Mouse (Mus musculus): Measurements from ENCODE around the gene Glrp1. TPM values are rescaled to one million over a fixed set of nuclear protein-coding genes. Genes with fewer than 3 reads are reported as not detected.

Gene Glrp1
- polyA plus RNA-seq, 1 experiment from 2014 or later: 0.23 TPM

GRCm38 (mm10) chr1:88480594-88480993 lies 29.3 kb downstream of the Glrp1 start:
- 91% methylated on average over 8 of the region's 8 CpGs for WGBS
- no peak overlapping the region for H3K4me2 ChIP-seq (ENCODE audit: low read length)
- no peak overlapping the region for H3K9ac ChIP-seq (ENCODE audit: low read length)
- no peak overlapping the region for H3K4me3 ChIP-seq (ENCODE audit: control insufficient read depth in 1 of 2, insufficient read depth in 1 of 2, low read depth in 1 of 2, low read length in 2 of 2)
- no peaks in the 10 kb centered on the region for H3K36me3 ChIP-seq (ENCODE audit: control insufficient read depth, insufficient read depth, low read length)
- no peaks in the 10 kb centered on the region for H3K27me3 ChIP-seq (ENCODE audit: control insufficient read depth, insufficient read depth, low read length)
- no peaks in the 10 kb centered on the region for H3K9me3 ChIP-seq (ENCODE audit: control insufficient read depth, low read length)
- no peak for ATAC-seq (ENCODE audit: insufficient number of reproducible peaks, insufficient read depth, low FRiP score, low read depth)
- no peak overlapping the region for H3K27ac ChIP-seq (replicated peaks in 1 of 2; ENCODE audit: control insufficient read depth in 1 of 2, insufficient read depth in 1 of 2, low read depth in 2 of 2, low read length in 2 of 2)
- peaks cover 10 to 13% of the 10 kb centered on the region in 2 experiments for H3K4me1 ChIP-seq (ENCODE audit: control insufficient read depth in 2 of 2, insufficient read depth in 2 of 2, low read length in 2 of 2)

- WGBS: 58% methylated on average over 2 of the region's 2 CpGs
- no peak for ATAC-seq (ENCODE audit: insufficient number of reproducible peaks, insufficient read depth, low FRiP score, low read depth)
- H3K27ac ChIP-seq (replicated peaks in 1 of 2; ENCODE audit: control insufficient read depth in 1 of 2, insufficient read depth in 1 of 2, low read depth in 2 of 2, low read length in 2 of 2): no peak overlapping the region
- no peak overlapping the region for H3K9ac ChIP-seq (ENCODE audit: low read length)
- no peak overlapping the region for H3K4me2 ChIP-seq (ENCODE audit: low read length)
- no peaks in the 10 kb centered on the region for H3K27me3 ChIP-seq (ENCODE audit: control insufficient read depth, insufficient read depth, low read length)
- peaks cover 13 to 14% of the 10 kb centered on the region in 2 experiments for H3K4me1 ChIP-seq (ENCODE audit: control insufficient read depth in 2 of 2, insufficient read depth in 2 of 2, low read length in 2 of 2)
- H3K36me3 ChIP-seq (ENCODE audit: control insufficient read depth, insufficient read depth, low read length): no peaks in the 10 kb centered on the region
- H3K9me3 ChIP-seq (ENCODE audit: control insufficient read depth, low read length): no peaks in the 10 kb centered on the region
- no peak overlapping the region for H3K4me3 ChIP-seq (ENCODE audit: control insufficient read depth in 1 of 2, insufficient read depth in 1 of 2, low read depth in 1 of 2, low read length in 2 of 2)
These were observed 31.7 kb downstream of the Glrp1 start for GRCm38 (mm10) chr1:88478205-88478604.

- Histone ChIP-seq H3K4me1 (ENCODE audit: control insufficient read depth in 2 of 2, insufficient read depth in 2 of 2, low read length in 2 of 2) (peaks cover under 1 to 4% of the 10 kb centered on the region in 2 experiments; a peak in 3 of 4 replicates), H3K4me3 (ENCODE audit: control insufficient read depth in 1 of 2, insufficient read depth in 1 of 2, low read depth in 1 of 2, low read length in 2 of 2) (no peak overlapping the region), H3K9me3 (ENCODE audit: control insufficient read depth, low read length) (no peaks in the 10 kb centered on the region), H3K4me2 (ENCODE audit: low read length) (no peak overlapping the region), H3K9ac (ENCODE audit: low read length) (no peak overlapping the region), H3K27me3 (ENCODE audit: control insufficient read depth, insufficient read depth, low read length) (no peaks in the 10 kb centered on the region), H3K27ac (replicated peaks in 1 of 2; ENCODE audit: control insufficient read depth in 1 of 2, insufficient read depth in 1 of 2, low read depth in 2 of 2, low read length in 2 of 2) (no peak overlapping the region), H3K36me3 (ENCODE audit: control insufficient read depth, insufficient read depth, low read length) (no peaks in the 10 kb centered on the region)
- no peak for ATAC-seq (ENCODE audit: insufficient number of reproducible peaks, insufficient read depth, low FRiP score, low read depth)
- WGBS: 87% methylated on average over 20 of the region's 20 CpGs
These were observed 33.2 kb downstream of the Glrp1 start for GRCm38 (mm10) chr1:88476554-88477085.

- Histone ChIP-seq H3K27ac (replicated peaks in 1 of 2; ENCODE audit: control insufficient read depth in 1 of 2, insufficient read depth in 1 of 2, low read depth in 2 of 2, low read length in 2 of 2) (no peak overlapping the region), H3K9me3 (ENCODE audit: control insufficient read depth, low read length) (no peaks in the 10 kb centered on the region), H3K4me1 (ENCODE audit: control insufficient read depth in 2 of 2, insufficient read depth in 2 of 2, low read length in 2 of 2) (peaks cover 0 to 4% of the 10 kb centered on the region in 2 experiments; a peak in 2 of 4 replicates), H3K36me3 (ENCODE audit: control insufficient read depth, insufficient read depth, low read length) (no peaks in the 10 kb centered on the region), H3K9ac (ENCODE audit: low read length) (no peak overlapping the region), H3K27me3 (ENCODE audit: control insufficient read depth, insufficient read depth, low read length) (no peaks in the 10 kb centered on the region), H3K4me3 (ENCODE audit: control insufficient read depth in 1 of 2, insufficient read depth in 1 of 2, low read depth in 1 of 2, low read length in 2 of 2) (no peak overlapping the region), H3K4me2 (ENCODE audit: low read length) (no peak overlapping the region)
- 52% methylated on average over 8 of the region's 8 CpGs for WGBS
- no peak for ATAC-seq (ENCODE audit: insufficient number of reproducible peaks, insufficient read depth, low FRiP score, low read depth)
These were observed 34.3 kb downstream of the Glrp1 start for GRCm38 (mm10) chr1:88475502-88475953.

GRCm38 (mm10) chr1:88474598-88474997 lies 35.3 kb downstream of the Glrp1 start:
- WGBS: 43% methylated on average over 7 of the region's 7 CpGs
- no peak; the same call in 1 of the 2 replicates for ATAC-seq (ENCODE audit: insufficient number of reproducible peaks, insufficient read depth, low FRiP score, low read depth)
- H3K36me3 ChIP-seq (ENCODE audit: control insufficient read depth, insufficient read depth, low read length): no peaks in the 10 kb centered on the region
- no peak overlapping the region for H3K27ac ChIP-seq (replicated peaks in 1 of 2; ENCODE audit: control insufficient read depth in 1 of 2, insufficient read depth in 1 of 2, low read depth in 2 of 2, low read length in 2 of 2)
- H3K9me3 ChIP-seq (ENCODE audit: control insufficient read depth, low read length): no peaks in the 10 kb centered on the region
- peaks cover 0 to 4% of the 10 kb centered on the region in 2 experiments; a peak in 2 of 4 replicates for H3K4me1 ChIP-seq (ENCODE audit: control insufficient read depth in 2 of 2, insufficient read depth in 2 of 2, low read length in 2 of 2)
- no peak overlapping the region for H3K4me2 ChIP-seq (ENCODE audit: low read length)
- no peak overlapping the region for H3K9ac ChIP-seq (ENCODE audit: low read length)
- H3K4me3 ChIP-seq (ENCODE audit: control insufficient read depth in 1 of 2, insufficient read depth in 1 of 2, low read depth in 1 of 2, low read length in 2 of 2): no peak overlapping the region
- no peaks in the 10 kb centered on the region for H3K27me3 ChIP-seq (ENCODE audit: control insufficient read depth, insufficient read depth, low read length)

GRCm38 (mm10) chr1:88473899-88474298 lies 36.0 kb downstream of the Glrp1 start:
- Histone ChIP-seq H3K4me2 (ENCODE audit: low read length) (no peak overlapping the region), H3K27me3 (ENCODE audit: control insufficient read depth, insufficient read depth, low read length) (no peaks in the 10 kb centered on the region), H3K36me3 (ENCODE audit: control insufficient read depth, insufficient read depth, low read length) (no peaks in the 10 kb centered on the region), H3K9me3 (ENCODE audit: control insufficient read depth, low read length) (no peaks in the 10 kb centered on the region), H3K4me1 (ENCODE audit: control insufficient read depth in 2 of 2, insufficient read depth in 2 of 2, low read length in 2 of 2) (peaks cover 0 to 4% of the 10 kb centered on the region in 2 experiments; a peak in 2 of 4 replicates), H3K4me3 (ENCODE audit: control insufficient read depth in 1 of 2, insufficient read depth in 1 of 2, low read depth in 1 of 2, low read length in 2 of 2) (no peak overlapping the region), H3K9ac (ENCODE audit: low read length) (no peak overlapping the region), H3K27ac (replicated peaks in 1 of 2; ENCODE audit: control insufficient read depth in 1 of 2, insufficient read depth in 1 of 2, low read depth in 2 of 2, low read length in 2 of 2) (no peak overlapping the region)
- ATAC-seq (ENCODE audit: insufficient number of reproducible peaks, insufficient read depth, low FRiP score, low read depth): no peak
- 62% methylated on average over 2 of the region's 2 CpGs for WGBS

GRCm38 (mm10) chr1:88472258-88472657 lies 37.6 kb downstream of the Glrp1 start:
- no peak overlapping the region for H3K4me3 ChIP-seq (ENCODE audit: control insufficient read depth in 1 of 2, insufficient read depth in 1 of 2, low read depth in 1 of 2, low read length in 2 of 2)
- H3K4me1 ChIP-seq (ENCODE audit: control insufficient read depth in 2 of 2, insufficient read depth in 2 of 2, low read length in 2 of 2): peaks cover 0 to 4% of the 10 kb centered on the region in 2 experiments; a peak in 2 of 4 replicates
- no peak overlapping the region for H3K4me2 ChIP-seq (ENCODE audit: low read length)
- no peak for ATAC-seq (ENCODE audit: insufficient number of reproducible peaks, insufficient read depth, low FRiP score, low read depth)
- no peaks in the 10 kb centered on the region for H3K36me3 ChIP-seq (ENCODE audit: control insufficient read depth, insufficient read depth, low read length)
- no peak overlapping the region for H3K9ac ChIP-seq (ENCODE audit: low read length)
- H3K9me3 ChIP-seq (ENCODE audit: control insufficient read depth, low read length): no peaks in the 10 kb centered on the region
- H3K27ac ChIP-seq (replicated peaks in 1 of 2; ENCODE audit: control insufficient read depth in 1 of 2, insufficient read depth in 1 of 2, low read depth in 2 of 2, low read length in 2 of 2): no peak overlapping the region
- H3K27me3 ChIP-seq (ENCODE audit: control insufficient read depth, insufficient read depth, low read length): no peaks in the 10 kb centered on the region
- 44% methylated on average over 6 of the region's 6 CpGs for whole genome bisulfite sequencing

- 83% methylated on average over 4 of the region's 4 CpGs for WGBS
These were observed 40.1 kb downstream of the Glrp1 start for GRCm38 (mm10) chr1:88469746-88470145.

More at GRCm38 (mm10) chr1:88469746-88470145, 40.1 kb downstream of the Glrp1 start:
- Histone ChIP-seq H3K9me3 (ENCODE audit: control insufficient read depth, low read length) (no peaks in the 10 kb centered on the region), H3K4me1 (ENCODE audit: control insufficient read depth in 2 of 2, insufficient read depth in 2 of 2, low read length in 2 of 2) (peaks cover 0 to under 1% of the 10 kb centered on the region in 2 experiments; a peak in 2 of 4 replicates), H3K27me3 (ENCODE audit: control insufficient read depth, insufficient read depth, low read length) (no peaks in the 10 kb centered on the region), H3K27ac (replicated peaks in 1 of 2; ENCODE audit: control insufficient read depth in 1 of 2, insufficient read depth in 1 of 2, low read depth in 2 of 2, low read length in 2 of 2) (no peak overlapping the region), H3K36me3 (ENCODE audit: control insufficient read depth, insufficient read depth, low read length) (no peaks in the 10 kb centered on the region), H3K9ac (ENCODE audit: low read length) (no peak overlapping the region), H3K4me3 (ENCODE audit: control insufficient read depth in 1 of 2, insufficient read depth in 1 of 2, low read depth in 1 of 2, low read length in 2 of 2) (no peak overlapping the region), H3K4me2 (ENCODE audit: low read length) (no peak overlapping the region)
- ATAC-seq (ENCODE audit: insufficient number of reproducible peaks, insufficient read depth, low FRiP score, low read depth): no peak
